Mouse (Mus musculus) cerebellum, adult (tissue): ENCODE measurements around the gene Actg1.

Source experiments
- ATAC-seq: cut with Nextera tagmentation; 2 replicates; pipeline ENCODE4 v1.9.2; 2017; ENCODE audit warnings: mild to moderate bottlenecking, moderate library complexity, mixed read lengths; ENCODE audit not compliant: insufficient number of reproducible peaks, low FRiP score, low TSS enrichment

Gene Actg1

GRCm38 (mm10) chr11:120347791-120348683, at the start of gene Actg1:
Gene Actg1 (minus strand): TSS chr11:120348542.
- peak; percentile 67 for ATAC-seq

- no peak for ATAC-seq
These were observed 49.3 kb upstream of the Actg1 start for GRCm38 (mm10) chr11:120397602-120398001.

GRCm38 (mm10) chr11:120395661-120396060, 47.3 kb upstream of the Actg1 start:
- no peak for ATAC-seq

- ATAC-seq = no peak
These were observed 40.2 kb upstream of the Actg1 start for GRCm38 (mm10) chr11:120388580-120388979.

- ATAC-seq = no peak
These were observed 38.8 kb upstream of the Actg1 start for GRCm38 (mm10) chr11:120387157-120387556.

GRCm38 (mm10) chr11:120386632-120387031, 38.3 kb upstream of the Actg1 start:
- ATAC-seq = no peak

DNA sequence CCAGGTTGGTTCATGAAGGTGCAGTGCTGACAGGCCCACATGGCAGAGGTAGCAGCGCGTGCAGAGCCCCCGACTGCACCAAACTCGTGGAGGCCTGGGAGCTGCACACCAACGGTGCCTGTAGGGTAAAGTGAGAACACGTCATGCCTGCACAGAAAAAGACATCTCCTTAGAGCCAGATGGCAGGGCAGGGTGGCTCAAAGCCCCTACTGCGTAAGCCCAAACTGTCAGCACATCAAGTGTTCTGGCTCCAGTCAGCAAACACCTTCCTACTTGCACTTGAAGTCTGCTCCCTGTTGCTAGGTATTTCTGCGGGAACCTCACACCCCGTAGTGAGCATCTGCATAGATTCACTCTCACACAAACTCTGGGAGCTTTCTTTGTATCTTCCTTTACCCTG, 34.2 kb upstream of the Actg1 start:
- no peak for ATAC-seq

DNA sequence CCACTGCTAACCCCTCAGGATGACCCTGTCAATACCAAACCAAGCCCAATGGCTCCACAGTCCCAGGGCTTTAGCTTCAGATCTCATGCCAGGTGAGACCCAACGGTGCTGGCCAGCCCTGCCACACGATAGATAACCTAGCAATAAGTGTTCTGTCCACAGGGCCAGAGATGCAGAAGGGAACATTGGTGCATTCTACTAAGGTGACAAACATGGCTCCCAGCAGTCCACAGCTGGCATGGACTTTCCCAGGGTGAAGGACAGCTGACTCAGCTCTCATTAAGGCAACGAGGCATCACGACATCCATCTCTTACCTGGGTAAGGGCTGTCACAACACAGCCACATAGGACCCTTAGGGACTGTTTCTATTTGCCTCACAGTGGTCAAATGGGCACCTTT, 32.8 kb upstream of the Actg1 start:
- ATAC-seq = no peak

GRCm38 (mm10) chr11:120380271-120380670, 31.9 kb upstream of the Actg1 start:
- ATAC-seq = no peak

GRCm38 (mm10) chr11:120378611-120379540, 30.5 kb upstream of the Actg1 start, which contains the start of gene Faap100:
Gene Faap100 (minus strand): TSS chr11:120378764.
- ATAC-seq = peak; percentile 67; the same call in 1 of the 2 replicates

- peak; percentile 41; the same call in 1 of the 2 replicates for ATAC-seq
These were observed 29.8 kb upstream of the Actg1 start for GRCm38 (mm10) chr11:120378031-120378610.

DNA sequence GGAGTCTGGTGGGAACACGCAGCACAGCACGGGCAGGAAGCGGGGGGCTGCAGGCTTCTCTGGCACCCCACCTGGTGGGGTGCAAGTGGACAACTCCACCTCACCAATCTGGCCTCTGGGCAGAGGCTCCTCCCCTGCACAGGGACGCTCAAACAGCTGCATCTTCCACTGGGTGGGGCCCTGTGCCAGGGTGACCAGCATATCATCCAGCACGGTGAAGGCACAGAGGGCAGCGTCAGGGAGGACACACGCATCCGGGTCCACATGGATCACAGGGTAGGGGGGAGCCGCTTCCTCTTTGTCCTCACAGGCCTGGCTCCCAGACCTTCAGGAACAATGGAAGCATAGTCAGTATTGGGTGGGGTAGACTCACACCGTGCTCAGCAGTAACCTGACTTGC, 29.0 kb upstream of the Actg1 start:
- no peak for ATAC-seq

DNA sequence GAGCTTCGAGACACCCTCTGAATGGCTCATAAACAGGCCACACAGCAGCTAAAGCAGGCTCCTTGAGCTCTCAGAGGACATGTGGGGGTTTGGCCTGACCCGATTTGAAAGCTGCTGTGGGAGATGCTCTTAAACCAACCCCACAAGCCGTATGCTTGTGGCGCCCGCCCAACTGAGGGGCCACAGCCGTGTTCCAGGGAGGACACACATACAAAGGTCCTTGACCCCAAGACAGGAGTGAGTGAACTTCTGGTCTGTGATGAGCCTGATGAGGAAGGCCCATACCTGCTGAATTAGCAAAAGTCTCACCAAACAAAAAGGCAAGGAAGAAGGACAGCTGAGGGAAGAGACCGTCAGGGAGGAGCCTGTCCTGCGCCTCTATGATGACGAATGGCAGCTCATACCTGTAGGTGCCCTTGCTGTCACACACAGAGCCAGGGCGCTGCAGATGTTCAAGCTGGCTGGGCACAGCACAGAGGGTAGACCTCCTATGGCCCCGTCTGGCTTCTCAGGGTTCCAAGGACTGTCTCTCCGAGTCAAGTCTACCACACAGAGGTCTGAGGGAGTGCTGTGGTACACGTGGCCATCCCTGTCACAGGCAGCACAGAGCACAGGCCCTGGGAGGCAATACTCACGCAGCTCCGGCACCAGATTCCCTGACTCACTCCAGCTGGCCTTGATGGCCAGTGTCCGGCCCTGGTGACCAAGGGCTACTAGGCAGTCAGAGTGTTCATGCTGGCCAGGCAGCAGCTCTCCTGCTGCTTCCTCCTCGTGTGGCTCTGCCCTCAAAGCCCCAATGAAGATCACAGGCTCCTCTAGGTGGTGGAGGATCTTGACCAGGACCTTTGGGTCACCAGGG, 28.2 kb upstream of the Actg1 start:
- ATAC-seq = no peak

- ATAC-seq = no peak
These were observed 27.0 kb upstream of the Actg1 start for GRCm38 (mm10) chr11:120375324-120375723.

DNA sequence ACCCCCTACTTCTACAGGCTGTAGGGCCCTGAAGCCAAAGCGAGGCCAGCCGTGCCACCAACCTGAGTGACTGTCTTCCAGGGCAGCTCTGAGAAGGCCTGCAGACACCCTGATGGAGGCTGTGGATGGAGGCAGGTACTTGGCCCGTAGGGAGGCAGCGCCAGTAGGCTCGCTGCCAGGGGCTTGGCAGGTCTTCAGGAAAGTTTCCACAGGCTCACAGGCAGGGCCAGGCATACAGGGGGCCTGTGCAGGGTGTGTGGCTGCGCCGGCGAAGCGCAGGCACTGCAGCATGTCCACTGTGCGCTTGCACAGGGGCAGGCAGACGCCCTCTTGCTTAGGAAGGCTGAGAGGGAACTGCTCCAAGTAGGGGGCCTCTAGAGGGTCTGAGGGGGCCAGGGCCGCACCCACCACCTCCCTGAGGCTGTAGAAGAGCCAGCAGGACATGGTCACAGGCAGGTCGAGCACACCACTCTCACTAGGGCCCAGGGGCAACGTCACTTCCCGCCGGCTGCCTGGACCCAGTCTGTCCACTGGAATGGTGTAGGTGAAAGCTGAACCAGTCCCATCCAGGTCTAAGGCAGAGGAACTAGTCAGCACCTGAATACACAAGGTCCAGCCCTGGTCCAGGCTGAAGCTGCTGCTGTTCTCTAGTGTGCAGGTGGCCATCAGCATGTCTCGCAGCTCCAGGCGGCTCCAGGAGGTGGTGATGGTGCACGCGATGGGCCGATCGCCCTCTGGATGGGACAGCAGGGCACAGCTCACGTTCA, 25.7 kb upstream of the Actg1 start:
- no peak for ATAC-seq

GRCm38 (mm10) chr11:120373025-120373424, 24.7 kb upstream of the Actg1 start:
- no peak for ATAC-seq

DNA sequence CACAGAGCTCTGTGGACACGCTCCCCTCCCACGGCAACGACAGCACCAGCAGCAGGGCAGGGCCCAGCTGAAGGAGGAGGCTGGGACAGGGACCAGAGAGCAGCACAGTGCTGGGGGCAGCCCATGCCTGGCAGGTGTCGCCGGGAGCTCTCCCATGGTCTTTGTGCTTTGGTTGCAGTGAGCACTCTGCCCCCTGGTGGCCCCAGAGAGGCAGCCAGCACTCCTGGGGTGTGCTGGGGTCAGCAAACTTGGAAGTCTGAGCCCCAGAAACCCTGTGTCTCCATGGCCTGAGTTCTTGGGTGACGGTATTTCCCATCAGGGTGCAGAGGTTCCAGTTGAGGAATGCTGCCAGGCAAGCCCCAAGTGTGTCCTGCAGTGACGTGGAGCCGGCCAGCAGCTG, 21.3 kb upstream of the Actg1 start:
- ATAC-seq = no peak

DNA sequence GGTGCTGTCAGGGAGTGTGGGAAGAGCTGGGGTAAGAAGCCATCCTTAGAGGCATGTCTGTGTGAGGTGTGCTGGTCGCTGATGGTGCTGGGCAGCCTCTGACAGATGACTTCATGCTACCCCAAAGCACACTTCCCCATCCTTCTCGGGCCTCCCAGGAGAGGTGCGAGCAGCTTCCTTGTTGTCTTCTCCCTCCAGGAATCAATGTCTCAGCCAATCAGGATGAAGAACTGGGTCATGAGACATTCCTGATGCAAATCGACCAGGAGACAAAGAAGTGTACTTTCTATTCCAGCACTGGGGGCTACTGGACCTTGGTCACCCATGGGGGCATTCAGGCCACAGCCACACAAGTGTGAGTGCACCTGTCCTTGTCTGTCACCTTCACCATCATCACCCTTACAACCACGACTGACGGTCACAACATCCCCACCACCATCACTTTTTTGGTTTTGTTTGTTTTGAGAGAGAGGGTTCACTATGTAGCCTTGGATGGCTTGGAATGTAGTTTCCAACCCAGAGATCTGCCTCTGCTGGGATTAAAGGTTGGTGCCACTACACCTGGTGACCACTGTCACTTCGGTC, 18.2 kb upstream of the Actg1 start:
- no peak for ATAC-seq

DNA sequence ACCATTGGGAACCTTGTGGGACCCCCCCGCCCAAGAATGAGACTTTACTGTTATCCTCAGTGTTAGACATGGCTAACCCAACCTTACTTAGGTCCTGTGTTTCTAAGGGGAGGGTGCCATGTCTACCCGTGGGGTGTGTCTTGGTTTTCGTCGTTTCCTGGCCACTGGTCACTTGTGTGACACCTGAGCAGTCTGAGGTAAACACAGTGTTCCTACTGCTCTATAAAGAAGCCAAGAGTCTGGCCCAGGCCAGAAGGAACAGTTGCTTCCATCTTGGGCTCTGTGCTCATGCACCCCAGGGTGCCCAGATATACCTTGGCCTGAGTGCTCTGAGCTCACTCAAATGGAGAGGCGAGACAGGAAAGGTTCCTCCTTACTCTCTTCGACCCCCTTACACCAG, 14.5 kb upstream of the Actg1 start:
- no peak for ATAC-seq
